Mouse (Mus musculus) liver, adult 2 months (tissue): ENCODE measurements around the gene Ubash3a.

Source experiments
- CTCF ChIP-seq: fragments of 200-500 bp; IDR thresholded peaks from 2 replicates; pipeline ENCODE4 v1.5.1; 2011; ENCODE audit warnings: low read depth, low read length, control low read depth
- POLR2A ChIP-seq: fragments of 200-500 bp; IDR thresholded peaks from 2 replicates; pipeline ENCODE4 v1.6.1; 2011; ENCODE audit warnings: low read length, control low read depth; ENCODE audit not compliant: insufficient read depth; ENCODE audit errors: extremely low read depth

DNA sequence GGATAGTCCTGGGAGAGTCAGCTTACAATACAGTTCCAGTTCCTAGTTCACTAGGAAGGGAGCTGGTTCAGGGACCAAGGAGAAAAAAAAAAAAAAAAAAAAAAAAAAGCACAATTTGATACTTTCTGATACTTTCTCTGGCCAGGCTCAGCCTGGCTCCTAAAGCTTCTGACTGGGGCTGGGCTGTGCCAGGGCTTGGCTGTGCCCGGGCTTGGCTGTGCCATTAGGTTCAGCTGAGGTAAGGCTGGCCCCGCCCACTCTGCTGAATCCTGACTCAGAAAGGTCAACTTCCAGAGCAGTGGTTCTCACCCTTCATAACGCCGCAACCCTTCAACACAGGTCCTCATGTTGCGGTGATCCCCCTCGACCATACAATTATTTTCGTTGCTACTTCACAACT lies 52.8 kb downstream of the Ubash3a start:
- TF ChIP-seq CTCF (no peak), POLR2A (no peak)
